Mouse (Mus musculus): ENCODE results near the gene Ap5s1. TPM values are rescaled to one million over a fixed set of nuclear protein-coding genes. Genes with fewer than 3 reads are reported as not detected.
"Not testable (repeated sequence)": the region's sequence is repeated elsewhere in the genome, so short reads cannot be mapped to it uniquely, and the experiment has no call there.

Gene Ap5s1
- polyA plus RNA-seq, 1 experiment from 2014 or later = 19.5 TPM

DNA sequence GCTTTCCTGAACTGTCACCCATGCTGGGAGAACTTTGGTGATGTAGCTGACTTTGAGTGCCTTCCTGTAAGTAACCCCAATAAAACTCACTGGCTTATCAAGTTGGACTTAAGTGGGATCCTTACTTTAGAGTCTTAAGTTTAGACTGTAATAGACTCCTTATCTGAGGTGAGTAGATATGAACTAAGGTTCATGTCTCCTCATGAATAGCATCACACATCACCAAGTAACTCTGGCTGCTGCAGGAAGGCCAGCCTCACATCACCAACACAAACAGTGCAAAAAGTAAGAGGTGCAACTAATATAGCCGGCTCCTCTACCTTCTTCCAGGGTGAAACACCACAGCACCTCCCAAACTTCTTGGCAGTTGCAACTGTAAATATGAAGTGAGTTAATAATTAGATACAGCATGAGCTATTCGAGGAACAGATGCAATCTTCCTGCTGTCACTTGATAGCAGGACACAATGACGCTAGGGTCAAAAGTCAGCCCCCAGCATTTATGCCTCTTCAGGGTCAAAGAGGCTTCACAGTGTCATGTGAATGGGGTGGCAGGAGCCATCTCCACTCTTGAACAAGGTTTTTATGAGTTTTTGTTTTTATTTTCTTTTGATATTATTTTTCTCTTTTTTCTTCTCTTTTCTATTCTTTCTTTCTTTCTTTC lies 15.1 kb downstream of the Ap5s1 start:
- TF ChIP-seq EP300 (IDR thresholded peaks at IDR 0.05; ENCODE audit: low read depth) (no peak), CTCF (IDR thresholded peaks at IDR 0.05; ENCODE audit: low read depth) (no peak)
- ATAC-seq = peak; percentile 8; the same call in 1 of the 2 replicates
- no peak overlapping the region for H3K4me2 ChIP-seq (ENCODE audit: low read depth, low read length)
- no peak overlapping the region for H3K4me3 ChIP-seq (ENCODE audit: low read depth, low read length)
- peak overlapping the region; percentile 80 for H3K27ac ChIP-seq (ENCODE audit: low read depth)
- no peaks in the 10 kb centered on the region for H3K9me3 ChIP-seq (ENCODE audit: low read length)
- no peaks in the 10 kb centered on the region for H3K27me3 ChIP-seq (ENCODE audit: insufficient read depth, low read length)
- no peaks in the 10 kb centered on the region for H3K36me3 ChIP-seq (replicated peaks; ENCODE audit: insufficient read depth, low read length)
- DNase-seq = peak; percentile 34
- WGBS (ENCODE audit: insufficient replicate concordance) = 39% methylated on average over 3 of the region's 3 CpGs
- H3K4me1 ChIP-seq (ENCODE audit: insufficient read depth) = peaks cover 26% of the 10 kb centered on the region
- no peak overlapping the region for H3K9ac ChIP-seq (replicated peaks)

DNA sequence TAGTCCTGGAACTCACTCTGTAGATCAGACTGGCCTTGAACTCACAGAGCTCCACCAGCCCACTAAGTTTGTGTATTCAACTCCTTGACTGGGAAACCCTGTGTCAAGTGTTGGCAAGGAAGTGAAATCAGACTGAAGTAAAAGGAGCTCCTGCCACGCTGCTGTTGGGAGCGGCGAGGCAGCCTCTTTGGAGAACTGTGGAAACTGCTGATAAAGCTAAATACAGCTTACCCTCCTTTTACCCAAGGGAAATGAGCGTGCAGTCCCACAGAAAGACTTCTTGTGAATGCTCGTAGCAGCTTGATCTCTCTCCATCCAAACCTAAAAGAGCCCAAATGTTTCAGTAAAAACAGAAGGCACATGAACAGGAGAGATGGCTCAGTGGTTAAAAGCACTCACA lies 15.7 kb downstream of the Ap5s1 start:
- TF ChIP-seq EP300 (IDR thresholded peaks at IDR 0.05; ENCODE audit: low read depth) (no peak), CTCF (IDR thresholded peaks at IDR 0.05; ENCODE audit: low read depth) (no peak)
- peak; percentile 25 for DNase-seq
- no peaks in the 10 kb centered on the region for H3K36me3 ChIP-seq (replicated peaks; ENCODE audit: insufficient read depth, low read length)
- H3K9ac ChIP-seq (replicated peaks) = 0 out of 2 replicates have a peak overlapping the region, but pooled peaks have one; percentile 28
- ATAC-seq = no peak
- H3K4me2 ChIP-seq (ENCODE audit: low read depth, low read length) = peak overlapping the region; percentile 33
- peaks cover 23% of the 10 kb centered on the region for H3K4me1 ChIP-seq (ENCODE audit: insufficient read depth)
- H3K27me3 ChIP-seq (ENCODE audit: insufficient read depth, low read length) = no peaks in the 10 kb centered on the region
- 33% methylated on average over 5 of the region's 5 CpGs for WGBS (ENCODE audit: insufficient replicate concordance)
- H3K9me3 ChIP-seq (ENCODE audit: low read length) = no peaks in the 10 kb centered on the region
- H3K4me3 ChIP-seq (ENCODE audit: low read depth, low read length) = no peak overlapping the region
- H3K27ac ChIP-seq (ENCODE audit: low read depth) = peak overlapping the region; percentile 80

GRCm38 (mm10) chr2:131223569-131223968 lies 16.7 kb downstream of the Ap5s1 start:
- Histone ChIP-seq H3K4me2 (ENCODE audit: low read depth, low read length) (peak overlapping the region; percentile 33; the same call in 1 of the 2 replicates), H3K36me3 (replicated peaks; ENCODE audit: insufficient read depth, low read length) (no peaks in the 10 kb centered on the region), H3K27ac (ENCODE audit: low read depth) (peak overlapping the region; percentile 80), H3K9ac (replicated peaks) (no peak overlapping the region), H3K4me3 (ENCODE audit: low read depth, low read length) (no peak overlapping the region), H3K9me3 (ENCODE audit: low read length) (no peaks in the 10 kb centered on the region), H3K4me1 (ENCODE audit: insufficient read depth) (peaks cover 23% of the 10 kb centered on the region), H3K27me3 (ENCODE audit: insufficient read depth, low read length) (no peaks in the 10 kb centered on the region)
- ATAC-seq (peak; percentile 98), DNase-seq (peak; percentile 64)
- 50% methylated on average over 1 of the region's 1 CpGs for WGBS (ENCODE audit: insufficient replicate concordance)
- peak; percentile 97 for TF ChIP-seq EP300 (IDR thresholded peaks at IDR 0.05; ENCODE audit: low read depth)
- TF ChIP-seq CTCF (IDR thresholded peaks at IDR 0.05; ENCODE audit: low read depth) = no peak

- 91% methylated on average over 6 of the region's 6 CpGs for WGBS (ENCODE audit: insufficient replicate concordance)
- no peak for DNase-seq
- no peak overlapping the region for H3K9ac ChIP-seq (replicated peaks)
- no peak overlapping the region for H3K4me3 ChIP-seq (ENCODE audit: low read depth, low read length)
- H3K27me3 ChIP-seq (ENCODE audit: insufficient read depth, low read length) = no peaks in the 10 kb centered on the region
- H3K4me2 ChIP-seq (ENCODE audit: low read depth, low read length) = no peak overlapping the region
- TF ChIP-seq CTCF (IDR thresholded peaks at IDR 0.05; ENCODE audit: low read depth) (no peak), EP300 (IDR thresholded peaks at IDR 0.05; ENCODE audit: low read depth) (no peak)
- H3K4me1 ChIP-seq (ENCODE audit: insufficient read depth) = peaks cover 23% of the 10 kb centered on the region
- no peaks in the 10 kb centered on the region for H3K36me3 ChIP-seq (replicated peaks; ENCODE audit: insufficient read depth, low read length)
- ATAC-seq = no peak
- no peak overlapping the region for H3K27ac ChIP-seq (ENCODE audit: low read depth)
- no peaks in the 10 kb centered on the region for H3K9me3 ChIP-seq (ENCODE audit: low read length)
Observed at GRCm38 (mm10) chr2:131225178-131225577, 18.3 kb downstream of the Ap5s1 start.

GRCm38 (mm10) chr2:131226669-131227068 lies 19.8 kb downstream of the Ap5s1 start:
- not testable (repeated sequence) for H3K27me3 ChIP-seq (ENCODE audit: insufficient read depth, low read length); H3K27ac ChIP-seq (ENCODE audit: low read depth); DNase-seq; H3K36me3 ChIP-seq (replicated peaks; ENCODE audit: insufficient read depth, low read length); H3K4me3 ChIP-seq (ENCODE audit: low read depth, low read length); H3K4me2 ChIP-seq (ENCODE audit: low read depth, low read length); H3K9ac ChIP-seq (replicated peaks); ATAC-seq; H3K9me3 ChIP-seq (ENCODE audit: low read length)
- 66% methylated on average over 2 of the region's 2 CpGs for WGBS (ENCODE audit: insufficient replicate concordance)
- H3K4me1 ChIP-seq (ENCODE audit: insufficient read depth) = peaks cover 21% of the 10 kb centered on the region

DNA sequence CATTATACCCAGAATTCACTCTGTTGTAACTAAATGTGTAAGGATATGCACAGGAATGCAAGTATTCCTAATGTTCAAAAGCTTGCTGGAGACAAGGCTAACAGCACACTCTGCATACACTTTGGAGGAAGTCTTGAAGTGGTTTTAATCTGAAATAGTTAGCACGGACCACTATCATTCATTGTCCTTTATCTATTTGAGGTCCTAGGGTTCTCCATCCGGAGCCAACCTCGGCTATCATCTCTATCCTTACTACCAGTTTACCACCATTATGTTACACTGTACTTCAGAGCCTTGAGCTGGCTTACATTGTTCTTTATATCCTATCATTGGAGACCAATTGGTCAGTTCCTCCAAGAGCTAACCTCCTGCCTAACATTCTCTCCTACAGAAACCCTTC lies 20.4 kb downstream of the Ap5s1 start:
- DNase-seq (no peak), ATAC-seq (no peak)
- WGBS (ENCODE audit: insufficient replicate concordance) = 71% methylated on average over 3 of the region's 3 CpGs
- peaks cover 17% of the 10 kb centered on the region for H3K4me1 ChIP-seq (ENCODE audit: insufficient read depth)
- H3K27ac ChIP-seq (ENCODE audit: low read depth) = no peak overlapping the region
- no peak overlapping the region for H3K9ac ChIP-seq (replicated peaks)
- no peaks in the 10 kb centered on the region for H3K9me3 ChIP-seq (ENCODE audit: low read length)
- no peak for TF ChIP-seq CTCF (IDR thresholded peaks at IDR 0.05; ENCODE audit: low read depth)
- TF ChIP-seq EP300 (IDR thresholded peaks at IDR 0.05; ENCODE audit: low read depth) = no peak
- no peaks in the 10 kb centered on the region for H3K36me3 ChIP-seq (replicated peaks; ENCODE audit: insufficient read depth, low read length)
- no peak overlapping the region for H3K4me2 ChIP-seq (ENCODE audit: low read depth, low read length)
- no peak overlapping the region for H3K4me3 ChIP-seq (ENCODE audit: low read depth, low read length)
- H3K27me3 ChIP-seq (ENCODE audit: insufficient read depth, low read length) = no peaks in the 10 kb centered on the region

Measured in liver, postnatal 0 days (tissue).